Mouse (Mus musculus): ENCODE measurements around the gene Ankrd44. TPM values are rescaled to one million over a fixed set of nuclear protein-coding genes. Genes with fewer than 3 reads are reported as not detected.

Ankrd44 gene
- polyA plus RNA-seq, 1 experiment: 6.8 TPM

DNA sequence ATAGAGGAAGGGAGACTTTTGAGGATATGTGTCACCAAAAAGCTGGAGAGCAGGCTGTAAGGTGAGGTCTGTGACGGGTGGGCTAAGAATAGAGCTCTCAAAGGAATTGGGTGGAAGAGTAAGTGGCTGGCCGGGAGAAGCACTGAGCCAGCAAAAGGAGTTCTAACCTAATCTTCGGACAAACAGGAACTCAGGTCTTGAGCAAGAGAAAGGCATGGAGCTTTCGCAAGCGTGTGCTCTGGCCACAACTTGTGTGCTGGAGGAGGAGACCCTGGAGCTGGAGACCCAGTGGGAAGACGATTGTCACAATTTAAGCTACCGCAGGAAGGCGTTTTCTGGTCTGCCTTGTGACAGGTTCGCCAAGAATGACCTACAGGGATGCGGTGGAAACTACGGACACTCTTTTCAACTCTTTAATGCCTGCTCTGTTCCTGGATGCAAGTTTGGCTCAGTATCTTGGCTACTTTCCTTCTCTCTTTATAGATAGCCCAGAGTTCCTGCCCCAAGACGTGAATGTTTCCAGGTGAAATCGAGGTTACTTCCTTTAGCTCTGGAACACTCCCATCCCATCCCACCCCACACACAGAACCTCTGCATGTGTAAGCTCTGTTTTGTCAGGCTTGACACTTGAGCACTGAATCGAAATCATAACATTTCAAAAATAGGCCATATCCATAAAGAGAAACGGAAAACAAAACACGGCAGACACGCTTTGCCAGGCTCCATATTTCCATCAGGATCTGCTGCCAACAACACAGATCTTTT lies 88.3 kb downstream of the Ankrd44 start:
- no peaks in the 10 kb centered on the region for H3K36me3 ChIP-seq (ENCODE audit: control insufficient read depth, insufficient read depth, low read length)
- TF ChIP-seq CTCF (IDR thresholded peaks at IDR 0.05; ENCODE audit: control insufficient read depth, insufficient read depth, insufficient replicate concordance, low read depth, low read length) (no peak), POLR2A (IDR thresholded peaks at IDR 0.05; ENCODE audit: control insufficient read depth, low read depth, low read length) (no peak)
- H3K4me3 ChIP-seq (ENCODE audit: control insufficient read depth, low read depth, low read length): no peak overlapping the region
- no peaks in the 10 kb centered on the region for H3K4me1 ChIP-seq (ENCODE audit: control insufficient read depth, insufficient read depth, low read length)
- H3K27ac ChIP-seq (ENCODE audit: control insufficient read depth, insufficient read depth, low read depth, low read length): no peak overlapping the region
- no peaks in the 10 kb centered on the region for H3K27me3 ChIP-seq (ENCODE audit: control insufficient read depth, insufficient read depth, low read length)

DNA sequence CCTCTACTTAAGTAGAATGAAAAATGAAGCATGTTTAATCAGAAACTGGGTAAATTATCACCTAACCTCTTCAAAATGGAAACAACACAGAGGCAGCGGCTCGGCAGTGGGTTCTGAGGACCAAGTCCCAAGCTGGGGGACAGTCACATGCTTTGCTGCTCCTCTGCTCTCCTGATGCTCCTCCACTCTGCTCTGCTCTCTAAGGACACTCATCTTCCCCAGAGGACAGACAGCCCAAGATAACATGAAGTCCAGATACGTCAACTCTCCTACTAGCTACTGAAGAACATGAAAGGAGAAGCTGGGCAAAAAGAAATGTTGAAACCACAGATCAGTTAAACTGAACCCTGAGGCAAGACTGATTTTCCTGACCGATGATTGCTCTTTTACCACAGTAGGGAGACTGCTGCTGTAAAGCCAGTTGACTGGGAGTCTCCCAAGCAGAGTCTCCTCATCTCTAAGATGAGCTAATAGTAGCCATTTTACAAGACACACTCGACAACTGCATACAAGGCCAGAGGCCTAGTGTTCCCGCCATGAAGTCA lies 90.5 kb downstream of the Ankrd44 start:
- H3K27me3 ChIP-seq (ENCODE audit: control insufficient read depth, insufficient read depth, low read length): no peaks in the 10 kb centered on the region
- no peaks in the 10 kb centered on the region for H3K4me1 ChIP-seq (ENCODE audit: control insufficient read depth, insufficient read depth, low read length)
- no peak overlapping the region for H3K27ac ChIP-seq (ENCODE audit: control insufficient read depth, insufficient read depth, low read depth, low read length)
- TF ChIP-seq CTCF (IDR thresholded peaks at IDR 0.05; ENCODE audit: control insufficient read depth, insufficient read depth, insufficient replicate concordance, low read depth, low read length) (no peak), POLR2A (IDR thresholded peaks at IDR 0.05; ENCODE audit: control insufficient read depth, low read depth, low read length) (no peak)
- H3K4me3 ChIP-seq (ENCODE audit: control insufficient read depth, low read depth, low read length): no peak overlapping the region
- no peaks in the 10 kb centered on the region for H3K36me3 ChIP-seq (ENCODE audit: control insufficient read depth, insufficient read depth, low read length)

GRCm38 (mm10) chr1:54833221-54833620 lies 93.0 kb downstream of the Ankrd44 start:
- TF ChIP-seq POLR2A (IDR thresholded peaks at IDR 0.05; ENCODE audit: control insufficient read depth, low read depth, low read length) (no peak), CTCF (IDR thresholded peaks at IDR 0.05; ENCODE audit: control insufficient read depth, insufficient read depth, insufficient replicate concordance, low read depth, low read length) (no peak)
- H3K27ac ChIP-seq (ENCODE audit: control insufficient read depth, insufficient read depth, low read depth, low read length): no peak overlapping the region
- H3K4me1 ChIP-seq (ENCODE audit: control insufficient read depth, insufficient read depth, low read length): no peaks in the 10 kb centered on the region
- H3K4me3 ChIP-seq (ENCODE audit: control insufficient read depth, low read depth, low read length): no peak overlapping the region
- no peaks in the 10 kb centered on the region for H3K27me3 ChIP-seq (ENCODE audit: control insufficient read depth, insufficient read depth, low read length)
- H3K36me3 ChIP-seq (ENCODE audit: control insufficient read depth, insufficient read depth, low read length): no peaks in the 10 kb centered on the region

DNA sequence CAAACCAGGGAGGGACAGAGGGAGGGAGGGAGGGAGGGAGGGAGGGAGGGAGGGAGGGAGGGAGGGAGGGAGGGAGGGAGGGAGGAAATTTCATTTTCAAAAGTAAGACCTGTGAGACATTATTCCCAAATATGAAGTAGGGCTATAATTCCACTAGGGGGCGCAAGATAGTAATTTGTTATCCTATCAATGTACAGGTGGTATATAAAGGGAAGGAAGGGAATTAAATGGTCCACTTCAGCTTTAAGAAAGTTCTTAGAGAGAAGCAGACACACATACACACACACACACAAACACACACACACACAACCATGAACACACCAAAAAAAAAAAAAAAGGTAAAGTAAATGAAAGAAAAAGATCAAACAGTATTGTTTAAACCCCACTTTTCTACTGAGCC lies 93.4 kb downstream of the Ankrd44 start:
- no peaks in the 10 kb centered on the region for H3K27me3 ChIP-seq (ENCODE audit: control insufficient read depth, insufficient read depth, low read length)
- H3K4me3 ChIP-seq (ENCODE audit: control insufficient read depth, low read depth, low read length): no peak overlapping the region
- TF ChIP-seq POLR2A (IDR thresholded peaks at IDR 0.05; ENCODE audit: control insufficient read depth, low read depth, low read length) (no peak), CTCF (IDR thresholded peaks at IDR 0.05; ENCODE audit: control insufficient read depth, insufficient read depth, insufficient replicate concordance, low read depth, low read length) (no peak)
- no peak overlapping the region for H3K27ac ChIP-seq (ENCODE audit: control insufficient read depth, insufficient read depth, low read depth, low read length)
- no peaks in the 10 kb centered on the region for H3K4me1 ChIP-seq (ENCODE audit: control insufficient read depth, insufficient read depth, low read length)
- no peaks in the 10 kb centered on the region for H3K36me3 ChIP-seq (ENCODE audit: control insufficient read depth, insufficient read depth, low read length)

DNA sequence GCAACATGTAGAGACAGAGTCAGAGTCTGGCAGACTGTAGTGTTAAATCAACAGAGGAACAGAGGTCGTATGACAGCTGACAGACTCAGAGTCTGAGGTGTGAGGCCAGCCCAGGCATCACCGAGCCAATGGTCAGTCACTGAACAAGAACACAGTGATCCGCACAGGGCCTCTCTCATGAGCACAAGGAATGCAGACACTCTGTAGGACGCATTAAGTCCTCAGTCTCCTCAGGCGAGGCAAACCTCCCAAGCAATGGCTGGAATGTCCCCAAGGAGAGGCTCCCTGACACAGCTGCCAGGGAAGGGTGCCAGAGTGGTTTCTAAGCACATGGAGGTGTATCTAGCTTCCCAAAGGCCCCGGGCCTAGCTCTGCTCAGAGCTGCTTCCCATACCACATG lies 96.0 kb downstream of the Ankrd44 start:
- no peak overlapping the region for H3K4me3 ChIP-seq (ENCODE audit: control insufficient read depth, low read depth, low read length)
- H3K4me1 ChIP-seq (ENCODE audit: control insufficient read depth, insufficient read depth, low read length): no peaks in the 10 kb centered on the region; the same call in 1 of the 2 replicates
- no peaks in the 10 kb centered on the region for H3K27me3 ChIP-seq (ENCODE audit: control insufficient read depth, insufficient read depth, low read length)
- H3K27ac ChIP-seq (ENCODE audit: control insufficient read depth, insufficient read depth, low read depth, low read length): no peak overlapping the region
- no peaks in the 10 kb centered on the region for H3K36me3 ChIP-seq (ENCODE audit: control insufficient read depth, insufficient read depth, low read length)
- TF ChIP-seq POLR2A (IDR thresholded peaks at IDR 0.05; ENCODE audit: control insufficient read depth, low read depth, low read length) (no peak), CTCF (IDR thresholded peaks at IDR 0.05; ENCODE audit: control insufficient read depth, insufficient read depth, insufficient replicate concordance, low read depth, low read length) (no peak)

DNA sequence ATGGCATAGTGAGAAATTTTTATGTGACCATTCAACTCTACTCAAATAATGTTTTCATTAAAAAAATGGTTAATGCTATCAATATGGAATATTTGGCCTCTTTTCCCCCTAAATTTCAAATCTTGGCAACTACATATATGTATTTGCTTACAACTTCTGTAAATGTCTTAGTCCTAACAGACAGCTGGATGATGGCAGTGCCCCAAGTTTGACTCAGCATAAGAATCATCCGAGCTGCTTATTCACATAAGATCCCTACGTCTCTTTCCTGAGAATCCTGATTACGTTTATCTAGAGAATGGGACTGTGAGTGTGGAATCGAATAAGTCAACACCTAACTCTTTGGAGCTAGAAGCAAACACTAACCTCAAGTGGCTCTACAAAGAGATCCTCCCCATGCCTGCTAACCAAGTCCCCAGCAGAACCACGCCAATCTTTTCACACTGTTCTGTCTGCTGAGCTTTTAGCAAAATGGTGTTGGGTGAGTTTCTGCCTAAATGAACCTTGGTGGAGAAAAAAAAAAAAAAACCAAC lies 96.4 kb downstream of the Ankrd44 start:
- no peak overlapping the region for H3K27ac ChIP-seq (ENCODE audit: control insufficient read depth, insufficient read depth, low read depth, low read length)
- no peak overlapping the region for H3K4me3 ChIP-seq (ENCODE audit: control insufficient read depth, low read depth, low read length)
- H3K27me3 ChIP-seq (ENCODE audit: control insufficient read depth, insufficient read depth, low read length): no peaks in the 10 kb centered on the region
- H3K4me1 ChIP-seq (ENCODE audit: control insufficient read depth, insufficient read depth, low read length): no peaks in the 10 kb centered on the region; the same call in 1 of the 2 replicates
- TF ChIP-seq POLR2A (IDR thresholded peaks at IDR 0.05; ENCODE audit: control insufficient read depth, low read depth, low read length) (no peak), CTCF (IDR thresholded peaks at IDR 0.05; ENCODE audit: control insufficient read depth, insufficient read depth, insufficient replicate concordance, low read depth, low read length) (no peak)
- no peaks in the 10 kb centered on the region for H3K36me3 ChIP-seq (ENCODE audit: control insufficient read depth, insufficient read depth, low read length)

DNA sequence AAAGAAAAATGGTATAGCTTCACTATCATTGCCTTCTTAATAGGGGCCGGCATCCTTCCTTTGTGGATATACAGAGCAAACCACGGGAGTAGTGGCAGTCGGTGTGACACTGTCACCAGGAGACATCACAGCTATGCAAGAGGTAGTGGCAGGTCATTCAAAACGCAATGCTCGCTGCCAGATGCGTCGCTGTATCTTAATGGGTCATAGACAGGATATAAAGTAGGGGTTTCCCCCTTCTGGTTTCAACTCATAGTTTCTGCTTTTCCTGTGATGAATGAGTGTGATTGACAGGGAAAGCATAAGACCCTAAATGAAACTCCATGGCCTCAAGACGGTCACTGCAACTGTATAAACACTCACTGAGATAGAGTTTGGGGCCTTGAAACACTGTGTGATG lies 98.4 kb downstream of the Ankrd44 start:
- H3K4me1 ChIP-seq (ENCODE audit: control insufficient read depth, insufficient read depth, low read length): no peaks in the 10 kb centered on the region; the same call in 1 of the 2 replicates
- no peaks in the 10 kb centered on the region for H3K36me3 ChIP-seq (ENCODE audit: control insufficient read depth, insufficient read depth, low read length)
- H3K27me3 ChIP-seq (ENCODE audit: control insufficient read depth, insufficient read depth, low read length): no peaks in the 10 kb centered on the region
- TF ChIP-seq POLR2A (IDR thresholded peaks at IDR 0.05; ENCODE audit: control insufficient read depth, low read depth, low read length) (no peak), CTCF (IDR thresholded peaks at IDR 0.05; ENCODE audit: control insufficient read depth, insufficient read depth, insufficient replicate concordance, low read depth, low read length) (no peak)
- H3K27ac ChIP-seq (ENCODE audit: control insufficient read depth, insufficient read depth, low read depth, low read length): no peak overlapping the region
- no peak overlapping the region for H3K4me3 ChIP-seq (ENCODE audit: control insufficient read depth, low read depth, low read length)

All from testis, adult 2 months (tissue).